Comparison of ENCODE assay signal across 18 mouse cellular contexts in genomic region chr17:84353224-84353901, GRCm38 (mm10).
DNase-seq lines count a peak whose midpoint lies in the region; ATAC-seq and TF ChIP-seq lines count a peak whose summit lies in the region.
"Had no signal": no experiment of that assay in that cellular context is flagged by ENCODE, and none has a peak within 500 bp of the region (broad histone marks: within the 10 kb centered on the region; RNA-seq: fewer than 3 reads in every experiment).

No protein-coding gene starts in this region.

- TF ChIP-seq EP300 in liver, postnatal 0 days (IDR thresholded peaks at IDR 0.05; ENCODE audit: low read depth), result no peak
- no peak for TF ChIP-seq EP300 in stomach, postnatal 0 days (optimal IDR thresholded peaks at IDR 0.05)

- DNase-seq in heart, adult 11 months, result peak; percentile 23
- DNase-seq in liver, adult 2 months (ENCODE audit: extremely low read depth, low read depth, low spot score), result no peak
- no peak for DNase-seq in liver, postnatal 0 days
- no peak for DNase-seq in stomach, postnatal 0 days (ENCODE audit: low spot score)
- no peak for DNase-seq in urinary bladder, postnatal 10 days (ENCODE audit: low spot score)
- DNase-seq: forebrain, postnatal 0 days; gastrocnemius, postnatal 14 days; heart, adult 18-20 months; kidney, postnatal 25 days; right cerebral cortex, postnatal 14 days had no signal

- no peak overlapping the region for H3K9ac ChIP-seq in heart, embryonic 11.5 days (ENCODE audit: low read depth, low read length)
- no peak overlapping the region for H3K9ac ChIP-seq in liver, adult 2 months (ENCODE audit: low read depth, low read length)
- no peak overlapping the region for H3K9ac ChIP-seq in liver, postnatal 0 days (replicated peaks)
- H3K9ac ChIP-seq in stomach, embryonic 14.5 days (replicated peaks; ENCODE audit: low read depth, low read length), result no peak overlapping the region
- H3K9ac ChIP-seq in stomach, postnatal 0 days (ENCODE audit: low read length), result no peak overlapping the region
- H3K9ac ChIP-seq in stomach, embryonic 16.5 days (ENCODE audit: low read length), result no peak overlapping the region
- H3K9ac ChIP-seq: forebrain, postnatal 0 days; hindbrain, embryonic 13.5 days; midbrain, embryonic 13.5 days had no signal

- no peaks in the 10 kb centered on the region for H3K4me1 ChIP-seq in heart, embryonic 11.5 days (ENCODE audit: control insufficient read depth, insufficient read depth, low read length)
- peaks cover 6% of the 10 kb centered on the region; the same call in 1 of the 2 replicates for H3K4me1 ChIP-seq in liver, adult 2 months (ENCODE audit: control insufficient read depth, insufficient read depth, low read length)
- 0 out of 2 replicates have a peak, but pooled peaks cover 2% of the 10 kb centered on the region for H3K4me1 ChIP-seq in liver, postnatal 0 days (ENCODE audit: insufficient read depth)
- peaks cover 7% of the 10 kb centered on the region; the same call in 1 of the 2 replicates for H3K4me1 ChIP-seq in stomach, embryonic 14.5 days (ENCODE audit: control insufficient read depth, insufficient read depth, low read length)
- H3K4me1 ChIP-seq in stomach, postnatal 0 days (replicated peaks; ENCODE audit: control insufficient read depth, insufficient read depth), result no peaks in the 10 kb centered on the region
- peaks cover 5% of the 10 kb centered on the region for H3K4me1 ChIP-seq in stomach, embryonic 16.5 days (ENCODE audit: control insufficient read depth, insufficient read depth, low read length)

- H3K79me2 ChIP-seq in liver, adult 2 months (ENCODE audit: control insufficient read depth, insufficient read depth, low read length), result no peaks in the 10 kb centered on the region

- no peak for ATAC-seq in heart, embryonic 11.5 days (replicated peaks; ENCODE audit: insufficient number of reproducible peaks, low FRiP score, low TSS enrichment)
- ATAC-seq in liver, postnatal 0 days, result no peak
- no peak for ATAC-seq in stomach, embryonic 14.5 days (ENCODE audit: insufficient number of reproducible peaks, insufficient read depth, low FRiP score, low read depth)
- ATAC-seq in stomach, postnatal 0 days (ENCODE audit: low FRiP score, low TSS enrichment), result no peak
- ATAC-seq in stomach, embryonic 16.5 days (ENCODE audit: insufficient read depth, low FRiP score), result no peak
- ATAC-seq: forebrain, postnatal 0 days; midbrain, embryonic 13.5 days had no signal

- TF ChIP-seq CTCF in liver, adult 2 months (IDR thresholded peaks at IDR 0.05; ENCODE audit: low read depth, low read length), result no peak
- no peak for TF ChIP-seq CTCF in liver, postnatal 0 days (IDR thresholded peaks at IDR 0.05; ENCODE audit: low read depth)
- TF ChIP-seq CTCF in stomach, postnatal 0 days (IDR thresholded peaks at IDR 0.05; ENCODE audit: low read depth), result no peak

- no peaks in the 10 kb centered on the region for H3K9me3 ChIP-seq in heart, embryonic 11.5 days (replicated peaks; ENCODE audit: control insufficient read depth, low read length)
- H3K9me3 ChIP-seq in liver, postnatal 0 days (ENCODE audit: low read length), result no peaks in the 10 kb centered on the region
- H3K9me3 ChIP-seq in stomach, embryonic 14.5 days (ENCODE audit: control insufficient read depth, low read depth, low read length), result no peaks in the 10 kb centered on the region
- H3K9me3 ChIP-seq in stomach, postnatal 0 days (ENCODE audit: control insufficient read depth, low read length), result no peaks in the 10 kb centered on the region
- no peaks in the 10 kb centered on the region for H3K9me3 ChIP-seq in stomach, embryonic 16.5 days (replicated peaks; ENCODE audit: control insufficient read depth, low read length)
- H3K9me3 ChIP-seq: forebrain, embryonic 10.5 days; hindbrain, embryonic 13.5 days; megakaryocyte, embryonic 14.5 days; midbrain, embryonic 13.5 days had no signal

- WGBS in heart, embryonic 11.5 days (ENCODE audit: insufficient replicate concordance), result 92% methylated on average over 3 of the region's 3 CpGs
- WGBS in liver, adult 2 months, result 96% methylated on average over 3 of the region's 3 CpGs
- 86% methylated on average over 3 of the region's 3 CpGs for WGBS in liver, postnatal 0 days (ENCODE audit: insufficient replicate concordance)
- 78% methylated on average over 3 of the region's 3 CpGs for WGBS in stomach, embryonic 14.5 days
- 67% methylated on average over 3 of the region's 3 CpGs for WGBS in stomach, postnatal 0 days
- WGBS in stomach, embryonic 16.5 days, result 72% methylated on average over 3 of the region's 3 CpGs

- H3K27ac ChIP-seq in heart, embryonic 11.5 days (ENCODE audit: low read depth, low read length), result no peak overlapping the region
- peak overlapping the region; percentile 23; the same call in 1 of the 2 replicates for H3K27ac ChIP-seq in liver, adult 2 months (replicated peaks; ENCODE audit: insufficient read depth, low read depth, low read length)
- no peak overlapping the region for H3K27ac ChIP-seq in liver, postnatal 0 days (ENCODE audit: low read depth)
- peak overlapping the region; percentile 69; the same call in 1 of the 2 replicates for H3K27ac ChIP-seq in stomach, embryonic 14.5 days (ENCODE audit: low read length)
- H3K27ac ChIP-seq in stomach, postnatal 0 days (replicated peaks), result no peak overlapping the region; the same call in 1 of the 2 replicates
- peak overlapping the region; percentile 85 for H3K27ac ChIP-seq in stomach, embryonic 16.5 days (ENCODE audit: low read length)
- H3K27ac ChIP-seq: forebrain, embryonic 10.5 days; hindbrain, embryonic 13.5 days; midbrain, embryonic 13.5 days had no signal

- no peaks in the 10 kb centered on the region for H3K36me3 ChIP-seq in heart, embryonic 11.5 days (ENCODE audit: control insufficient read depth, insufficient read depth, low read length)
- no peaks in the 10 kb centered on the region for H3K36me3 ChIP-seq in liver, adult 2 months (ENCODE audit: control insufficient read depth, insufficient read depth, low read length)
- no peaks in the 10 kb centered on the region; the same call in 1 of the 2 replicates for H3K36me3 ChIP-seq in liver, postnatal 0 days (replicated peaks; ENCODE audit: insufficient read depth, low read length)
- H3K36me3 ChIP-seq in stomach, embryonic 14.5 days (ENCODE audit: control insufficient read depth, insufficient read depth, low read length), result peaks cover 7% of the 10 kb centered on the region
- no peaks in the 10 kb centered on the region; the same call in 1 of the 2 replicates for H3K36me3 ChIP-seq in stomach, postnatal 0 days (ENCODE audit: control insufficient read depth, insufficient read depth, low read length)
- no peaks in the 10 kb centered on the region for H3K36me3 ChIP-seq in stomach, embryonic 16.5 days (ENCODE audit: control insufficient read depth, insufficient read depth, low read length)

- H3K27me3 ChIP-seq in heart, embryonic 11.5 days (ENCODE audit: control insufficient read depth, insufficient read depth, low read length), result no peaks in the 10 kb centered on the region
- no peaks in the 10 kb centered on the region for H3K27me3 ChIP-seq in liver, adult 2 months (ENCODE audit: control insufficient read depth, insufficient read depth, low read length)
- no peaks in the 10 kb centered on the region for H3K27me3 ChIP-seq in liver, postnatal 0 days (ENCODE audit: insufficient read depth, low read length)
- H3K27me3 ChIP-seq in stomach, embryonic 14.5 days (ENCODE audit: control insufficient read depth, insufficient read depth, low read length), result no peaks in the 10 kb centered on the region
- H3K27me3 ChIP-seq in stomach, postnatal 0 days (ENCODE audit: control insufficient read depth, insufficient read depth, low read length), result no peaks in the 10 kb centered on the region
- no peaks in the 10 kb centered on the region for H3K27me3 ChIP-seq in stomach, embryonic 16.5 days (ENCODE audit: control insufficient read depth, insufficient read depth, low read length)
- H3K27me3 ChIP-seq: hindbrain, embryonic 13.5 days; megakaryocyte, embryonic 14.5 days; midbrain, embryonic 13.5 days had no signal

- H3K4me2 ChIP-seq in heart, embryonic 11.5 days, result no peak overlapping the region
- H3K4me2 ChIP-seq in liver, postnatal 0 days (ENCODE audit: low read depth, low read length), result no peak overlapping the region
- no peak overlapping the region for H3K4me2 ChIP-seq in stomach, embryonic 14.5 days (replicated peaks; ENCODE audit: low read depth, low read length)
- H3K4me2 ChIP-seq in stomach, postnatal 0 days (replicated peaks; ENCODE audit: low read depth), result no peak overlapping the region
- no peak overlapping the region for H3K4me2 ChIP-seq in stomach, embryonic 16.5 days (ENCODE audit: low read depth, low read length)
- H3K4me2 ChIP-seq: hindbrain, embryonic 13.5 days; liver, embryonic 11.5 days; midbrain, embryonic 13.5 days had no signal

- H3K4me3 ChIP-seq in heart, embryonic 11.5 days (ENCODE audit: low read depth, low read length), result no peak overlapping the region
- no peak overlapping the region for H3K4me3 ChIP-seq in liver, adult 2 months (ENCODE audit: insufficient read depth, low read depth, low read length)
- no peak overlapping the region for H3K4me3 ChIP-seq in liver, postnatal 0 days (ENCODE audit: low read depth, low read length)
- H3K4me3 ChIP-seq in stomach, embryonic 14.5 days (ENCODE audit: low read depth, low read length), result no peak overlapping the region
- no peak overlapping the region for H3K4me3 ChIP-seq in stomach, postnatal 0 days (ENCODE audit: low read depth, low read length)
- H3K4me3 ChIP-seq in stomach, embryonic 16.5 days (replicated peaks; ENCODE audit: low read length), result no peak overlapping the region
- H3K4me3 ChIP-seq: forebrain, embryonic 10.5 days; hindbrain, embryonic 13.5 days; megakaryocyte, embryonic 14.5 days; midbrain, embryonic 13.5 days had no signal

- no peak for TF ChIP-seq POLR2A in liver, adult 2 months (IDR thresholded peaks at IDR 0.05; ENCODE audit: extremely low read depth, insufficient read depth, low read length)

Comparison
In these comparisons a context has a peak if more than half of its experiments do, and no peak if none do; other contexts are left out.
1. H3K27ac ChIP-seq: peak in liver, adult 2 months (single experiment), stomach, embryonic 14.5 days (single experiment) and stomach, embryonic 16.5 days (single experiment); none in heart, embryonic 11.5 days (single experiment), liver, postnatal 0 days (single experiment) and stomach, postnatal 0 days (single experiment).